Mouse (Mus musculus) lung, postnatal 0 days (tissue): ENCODE measurements around the gene Bcl2l1. TPM values are rescaled to one million over a fixed set of nuclear protein-coding genes. Genes with fewer than 3 reads are reported as not detected.

Experiments used
- ATAC-seq: fragments of 200-750 bp; cut with Nextera tagmentation; 2 replicates; pipeline ENCODE4 v1.8.0; 2017; ENCODE audit warnings: moderate library complexity
- DNase-seq: peaks from one replicate; pipeline ENCODE4 v3.0.0-alpha.2; 2016; ENCODE audit warnings: low spot score
- H3K27ac ChIP-seq: fragments of 300-500 bp; sonication (generic); 2 replicates; pipeline ENCODE4 v1.5.1; 2014; ENCODE audit warnings: antibody characterized with exemption, mild to moderate bottlenecking, low read length, mixed read lengths
- H3K27me3 ChIP-seq: fragments of 300-500 bp; sonication (generic); replicated peaks from 2 replicates; pipeline ENCODE4 v1.6.1; 2014; ENCODE audit warnings: low read length, mixed read lengths; ENCODE audit not compliant: insufficient read depth
- H3K36me3 ChIP-seq: fragments of 300-500 bp; sonication (generic); 2 replicates; pipeline ENCODE4 v1.6.1; 2014; ENCODE audit warnings: low read length, mixed read lengths; ENCODE audit not compliant: insufficient read depth
- H3K4me1 ChIP-seq: fragments of 300-500 bp; sonication (generic); 2 replicates; pipeline ENCODE4 v1.6.1; 2014; ENCODE audit warnings: antibody characterized with exemption, low read depth, low read length, mixed read lengths; ENCODE audit not compliant: insufficient read depth
- H3K4me2 ChIP-seq: fragments of 300-500 bp; sonication (generic); replicated peaks from 2 replicates; pipeline ENCODE4 v1.6.1; 2014; ENCODE audit warnings: low read depth, mild to moderate bottlenecking, low read length, moderate library complexity, mixed read lengths
- H3K4me3 ChIP-seq: fragments of 300-500 bp; sonication (generic); 2 replicates; pipeline ENCODE4 v1.5.1; 2014; ENCODE audit warnings: low read depth, low read length
- H3K9ac ChIP-seq: fragments of 300-500 bp; sonication (generic); replicated peaks from 2 replicates; pipeline ENCODE4 v1.6.1; 2014; ENCODE audit warnings: low read depth, mild to moderate bottlenecking
- H3K9me3 ChIP-seq: fragments of 300-500 bp; sonication (generic); 2 replicates; pipeline ENCODE4 v1.6.1; 2016; ENCODE audit warnings: low read length, mixed read lengths
- CTCF ChIP-seq: IDR thresholded peaks from 2 replicates; pipeline ENCODE4 v1.5.1; 2016; ENCODE audit warnings: antibody characterized with exemption, mild to moderate bottlenecking
- EP300 ChIP-seq: IDR thresholded peaks from 2 replicates; pipeline ENCODE4 v1.6.1; 2016; ENCODE audit warnings: antibody characterized with exemption, mild to moderate bottlenecking, control low read depth
- WGBS: fragments of 180-500 bp; shearing (Covaris S2); extraction: QIAGEN DNeasy Blood & Tissue Kit; methylation state at CpG from one replicate; pipeline ENCODE4 v1.1.7; 2014; 5-methylcytosine and 5-hydroxymethylcytosine counted together
- polyA plus RNA-seq: library from polyadenylated mRNA; unstranded; fragments of >200 nt; fragmentation: Nextera tagmentation; extraction: Ambion mirVana; gene quantifications from 2 replicates; pipeline ENCODE4 v1.2.1, GENCODE M21; 2015

Bcl2l1 gene
- polyA plus RNA-seq, 1 experiment from 2014 or later = 103 TPM

DNA sequence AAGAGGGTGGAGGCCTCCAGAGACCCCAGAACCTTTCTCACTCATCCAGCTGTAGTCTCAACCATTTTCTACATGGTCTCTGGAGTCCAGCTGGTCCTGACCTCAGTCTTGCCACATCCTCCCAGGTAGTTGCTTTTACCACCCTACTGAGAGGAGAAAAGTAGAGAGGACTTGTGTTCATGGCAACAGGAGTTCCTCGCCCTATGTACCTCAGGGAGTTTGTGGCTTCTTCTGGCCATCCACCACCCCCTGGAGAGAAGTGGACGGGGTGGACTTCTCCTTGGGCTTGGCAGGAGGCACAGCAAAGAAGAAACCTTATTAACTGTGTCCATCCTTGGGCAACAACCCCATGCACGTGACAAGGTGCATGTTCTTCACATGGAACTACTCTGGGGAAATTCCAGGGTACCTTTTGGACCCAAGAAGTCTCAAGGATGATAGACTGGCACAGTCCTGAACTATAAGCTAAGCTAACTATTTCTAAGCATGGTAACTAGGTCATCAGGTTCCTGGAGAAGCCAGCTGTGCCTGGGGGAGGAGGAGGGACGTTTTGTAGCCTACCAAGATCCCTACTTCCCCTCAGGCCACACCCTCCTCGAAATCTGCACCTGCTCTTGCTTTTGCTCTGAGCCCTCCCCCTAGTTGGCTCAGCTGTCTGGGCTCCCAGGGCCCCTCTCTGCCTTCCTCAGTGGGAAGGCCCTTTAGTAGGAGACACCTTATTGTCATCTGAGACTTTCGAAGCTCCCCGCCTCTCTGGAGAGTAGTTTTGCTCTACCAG lies 15.5 kb downstream of the Bcl2l1 start:
- no peak for ATAC-seq
- H3K4me1 ChIP-seq = peaks cover 57% of the 10 kb centered on the region; the same call in 1 of the 2 replicates

DNA sequence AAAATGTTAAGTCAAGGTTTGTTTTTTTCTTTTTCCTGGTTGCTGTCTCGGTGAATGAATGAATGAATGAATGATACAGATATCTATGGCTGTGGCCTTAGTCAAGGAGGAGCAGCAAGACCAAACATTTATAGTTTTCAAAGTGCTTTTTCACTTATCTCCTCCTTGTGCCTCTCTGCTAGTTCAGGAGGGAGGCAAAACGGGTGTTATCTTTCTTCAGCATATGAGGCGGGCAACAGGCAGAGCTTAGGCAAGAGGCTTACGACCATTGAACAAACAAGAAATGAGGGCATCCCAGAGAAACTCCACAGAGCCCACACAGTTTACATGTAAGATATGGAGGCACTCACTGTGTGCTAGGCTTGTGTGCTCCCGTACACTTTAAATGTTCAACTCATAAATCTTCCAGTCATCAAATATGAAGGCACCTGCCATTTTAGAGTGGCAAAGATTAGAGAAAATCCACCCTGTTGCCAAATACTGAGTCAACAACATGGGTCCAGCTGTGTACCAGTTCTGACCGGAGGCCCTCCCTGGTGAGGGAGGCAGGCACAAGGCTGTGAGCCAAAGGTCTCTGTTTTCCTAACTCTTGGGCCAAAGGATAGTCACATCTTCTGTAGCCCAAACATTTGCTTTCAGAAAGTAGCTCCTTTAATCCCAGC lies 17.2 kb downstream of the Bcl2l1 start:
- no peak; the same call in 1 of the 2 replicates for ATAC-seq
- 46% methylated on average over 6 of the region's 6 CpGs for WGBS
- no peak overlapping the region for H3K4me2 ChIP-seq
- no peaks in the 10 kb centered on the region for H3K27me3 ChIP-seq
- peak; percentile 49 for DNase-seq
- H3K4me3 ChIP-seq = no peak overlapping the region
- TF ChIP-seq CTCF = no peak
- 0 out of 2 replicates have a peak, but pooled peaks have one; percentile 21 for TF ChIP-seq EP300
- no peak overlapping the region for H3K9ac ChIP-seq
- H3K27ac ChIP-seq = peak overlapping the region; percentile 28
- H3K4me1 ChIP-seq = peaks cover 48% of the 10 kb centered on the region; the same call in 1 of the 2 replicates
- no peaks in the 10 kb centered on the region for H3K9me3 ChIP-seq
- 0 out of 2 replicates have a peak, but pooled peaks cover 6% of the 10 kb centered on the region for H3K36me3 ChIP-seq

More for the DNA sequence above, 15.5 kb downstream of the Bcl2l1 start:
- WGBS = 55% methylated on average over 7 of the region's 7 CpGs
- H3K36me3 ChIP-seq = 0 out of 2 replicates have a peak, but pooled peaks cover 7% of the 10 kb centered on the region
- no peak overlapping the region for H3K9ac ChIP-seq
- peak overlapping the region; percentile 96 for H3K27ac ChIP-seq
- no peaks in the 10 kb centered on the region for H3K27me3 ChIP-seq
- no peaks in the 10 kb centered on the region for H3K9me3 ChIP-seq
- no peak for TF ChIP-seq CTCF
- TF ChIP-seq EP300 = no peak
- no peak overlapping the region for H3K4me3 ChIP-seq
- no peak overlapping the region for H3K4me2 ChIP-seq
- DNase-seq = peak; percentile 66

DNA sequence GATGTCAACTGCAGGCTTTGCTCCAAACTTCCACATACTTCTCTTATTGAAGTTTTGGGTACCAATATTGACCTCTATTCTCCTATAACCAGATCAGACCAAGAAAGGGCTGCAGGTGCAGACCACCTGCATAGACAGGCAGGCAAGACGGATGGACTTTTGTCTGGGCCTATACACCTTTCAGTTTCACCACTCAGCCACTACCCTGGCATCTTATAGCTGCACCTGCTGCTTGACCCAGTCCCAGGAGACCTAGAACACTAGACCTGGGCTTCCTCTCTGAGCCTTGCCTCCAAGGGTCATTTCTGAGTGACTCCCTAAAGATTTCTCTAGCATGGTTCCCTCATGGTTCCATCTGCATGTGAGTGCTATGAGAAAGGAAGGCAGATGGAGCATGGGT lies 18.3 kb downstream of the Bcl2l1 start:
- Histone ChIP-seq H3K27me3 (no peaks in the 10 kb centered on the region), H3K27ac (no peak overlapping the region), H3K9me3 (no peaks in the 10 kb centered on the region), H3K4me1 (peaks cover 38% of the 10 kb centered on the region; the same call in 1 of the 2 replicates), H3K9ac (no peak overlapping the region), H3K4me3 (no peak overlapping the region), H3K4me2 (no peak overlapping the region), H3K36me3 (no peaks in the 10 kb centered on the region; the same call in 1 of the 2 replicates)
- WGBS = 73% methylated on average over 1 of the region's 1 CpGs
- TF ChIP-seq CTCF (no peak), EP300 (no peak)
- DNase-seq (no peak), ATAC-seq (no peak)

DNA sequence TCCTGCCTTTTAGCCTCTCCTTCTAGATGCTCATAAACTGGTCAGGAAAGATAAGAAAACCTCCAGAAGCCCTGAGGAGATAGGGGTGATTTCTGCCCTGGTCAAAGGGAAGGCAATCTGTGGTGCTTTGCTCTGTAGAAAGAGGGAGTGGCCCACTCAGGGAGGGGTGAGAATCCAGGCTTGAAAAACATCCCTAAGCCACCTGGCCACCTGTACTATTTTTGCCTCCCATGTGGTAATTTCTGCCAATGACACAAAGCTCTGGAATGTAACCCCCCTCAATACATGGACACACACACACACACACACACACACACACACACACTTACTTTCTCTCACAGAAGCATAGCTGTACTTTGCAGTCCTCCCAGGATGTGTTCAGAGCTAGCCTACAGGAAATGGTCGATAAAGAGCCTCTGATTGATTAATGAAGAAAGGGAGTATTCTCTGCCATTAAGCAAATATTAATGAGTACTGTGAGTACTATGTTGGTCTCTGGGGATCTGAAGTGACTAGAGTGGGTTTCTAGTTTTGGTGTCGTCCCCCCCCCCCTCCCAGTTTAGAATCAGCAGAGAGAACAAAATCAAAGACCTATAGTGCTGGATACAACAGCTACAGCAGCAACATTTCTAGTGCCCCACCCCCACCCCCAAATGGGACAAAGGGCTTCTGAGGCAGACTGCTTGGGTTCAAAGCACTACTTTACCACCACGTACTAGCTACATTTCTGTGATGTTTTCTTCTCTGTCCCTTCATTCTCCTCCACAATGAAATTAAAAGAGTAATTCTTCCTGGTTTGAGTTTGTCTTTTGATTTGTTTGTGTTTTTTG lies 20.0 kb downstream of the Bcl2l1 start:
- Histone ChIP-seq H3K36me3 (no peaks in the 10 kb centered on the region; the same call in 1 of the 2 replicates), H3K27me3 (no peaks in the 10 kb centered on the region), H3K4me3 (no peak overlapping the region), H3K9me3 (no peaks in the 10 kb centered on the region), H3K4me2 (no peak overlapping the region), H3K9ac (no peak overlapping the region), H3K4me1 (peaks cover 32% of the 10 kb centered on the region; the same call in 1 of the 2 replicates), H3K27ac (peak overlapping the region; percentile 45)
- TF ChIP-seq CTCF (no peak), EP300 (peak; percentile 87)
- ATAC-seq = peak; percentile 65
- peak; percentile 63 for DNase-seq
- WGBS = 38% methylated on average over 3 of the region's 3 CpGs

DNA sequence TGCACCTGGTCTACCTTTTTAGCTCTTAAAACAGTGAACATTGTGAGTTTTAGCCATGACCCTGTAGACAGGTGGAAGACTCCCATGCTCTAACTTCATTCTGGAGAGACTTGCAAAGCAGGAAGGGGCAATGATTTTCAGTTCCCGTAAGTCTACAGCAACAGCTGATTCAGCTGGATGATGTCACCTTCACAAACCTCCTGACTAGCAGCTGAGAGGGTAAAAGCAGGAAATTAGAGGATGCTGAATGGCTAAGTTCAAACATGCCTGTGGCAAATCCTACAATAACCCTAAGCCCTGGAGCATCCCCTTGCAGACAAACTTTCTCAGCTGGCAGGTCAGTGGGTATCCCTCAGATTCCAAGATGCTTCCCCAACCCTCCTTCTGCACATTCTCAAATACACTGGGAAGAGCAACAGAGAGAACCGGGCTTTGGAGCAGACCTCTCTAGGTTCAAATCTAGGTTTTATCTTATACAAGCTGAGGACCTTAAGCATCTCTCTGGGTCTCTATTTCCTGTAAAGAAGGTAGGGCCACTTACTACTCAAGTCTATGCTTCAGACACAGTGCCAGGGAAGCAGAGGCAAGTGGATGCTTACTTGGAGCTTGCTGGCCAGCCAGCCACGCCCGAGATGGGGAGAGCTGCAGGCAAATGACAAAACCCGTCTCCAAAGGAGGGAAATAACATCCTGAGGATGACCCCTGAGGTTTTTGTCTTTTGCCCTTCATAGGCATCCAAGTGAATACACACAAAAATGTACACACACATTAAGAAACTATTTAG lies 21.2 kb downstream of the Bcl2l1 start:
- DNase-seq (peak; percentile 86), ATAC-seq (peak; percentile 14; the same call in 1 of the 2 replicates)
- 53% methylated on average over 5 of the region's 5 CpGs for WGBS
- Histone ChIP-seq H3K27me3 (no peaks in the 10 kb centered on the region), H3K4me3 (no peak overlapping the region), H3K9me3 (no peaks in the 10 kb centered on the region), H3K9ac (no peak overlapping the region), H3K36me3 (no peaks in the 10 kb centered on the region; the same call in 1 of the 2 replicates), H3K27ac (peak overlapping the region; percentile 45; the same call in 1 of the 2 replicates), H3K4me2 (no peak overlapping the region), H3K4me1 (peaks cover 31% of the 10 kb centered on the region; the same call in 1 of the 2 replicates)
- TF ChIP-seq EP300 (peak; percentile 69; the same call in 1 of the 2 replicates), CTCF (no peak)
